Mouse (Mus musculus): ENCODE data around the gene Unkl. TPM values are rescaled to one million over a fixed set of nuclear protein-coding genes. Genes with fewer than 3 reads are reported as not detected.
"Not testable (repeated sequence)": the region's sequence is repeated elsewhere in the genome, so short reads cannot be mapped to it uniquely, and the experiment has no call there.

The Unkl gene
- polyA plus RNA-seq, 1 experiment from 2014 or later = 5.8 TPM

GRCm38 (mm10) chr17:25210680-25211466 is 22.7 kb downstream of the Unkl start:
- no peak overlapping the region for H3K4me3 ChIP-seq (ENCODE audit: low read depth, low read length)
- peaks cover 89% of the 10 kb centered on the region for H3K36me3 ChIP-seq (ENCODE audit: control insufficient read depth, insufficient read depth, low read length)
- no peaks in the 10 kb centered on the region for H3K27me3 ChIP-seq (replicated peaks; ENCODE audit: control insufficient read depth, insufficient read depth, low read length)
- no peak overlapping the region for H3K27ac ChIP-seq (replicated peaks; ENCODE audit: low read depth, low read length)
- ATAC-seq (ENCODE audit: low read depth) (no peak; the same call in 1 of the 2 replicates), DNase-seq (ENCODE audit: low spot score) (no peak)
- H3K4me2 ChIP-seq (ENCODE audit: low read depth, low read length) = no peak overlapping the region
- 81% methylated on average over 15 of the region's 15 CpGs for WGBS
- H3K4me1 ChIP-seq (ENCODE audit: control insufficient read depth, insufficient read depth, low read length) = no peaks in the 10 kb centered on the region
- H3K9ac ChIP-seq (ENCODE audit: low read depth, low read length) = no peak overlapping the region
- no peaks in the 10 kb centered on the region for H3K9me3 ChIP-seq (ENCODE audit: control insufficient read depth, low read length)

- no peak overlapping the region for H3K4me2 ChIP-seq (ENCODE audit: low read depth, low read length)
- H3K27ac ChIP-seq (replicated peaks; ENCODE audit: low read depth, low read length) = no peak overlapping the region
- ATAC-seq (ENCODE audit: low read depth) (no peak), DNase-seq (ENCODE audit: low spot score) (no peak)
- no peaks in the 10 kb centered on the region for H3K4me1 ChIP-seq (ENCODE audit: control insufficient read depth, insufficient read depth, low read length)
- no peak overlapping the region for H3K9ac ChIP-seq (ENCODE audit: low read depth, low read length)
- peaks cover 89% of the 10 kb centered on the region for H3K36me3 ChIP-seq (ENCODE audit: control insufficient read depth, insufficient read depth, low read length)
- no peak overlapping the region for H3K4me3 ChIP-seq (ENCODE audit: low read depth, low read length)
- 81% methylated on average over 4 of the region's 4 CpGs for WGBS
- H3K9me3 ChIP-seq (ENCODE audit: control insufficient read depth, low read length) = no peaks in the 10 kb centered on the region
- H3K27me3 ChIP-seq (replicated peaks; ENCODE audit: control insufficient read depth, insufficient read depth, low read length) = no peaks in the 10 kb centered on the region
Observed at GRCm38 (mm10) chr17:25211705-25212104, 23.5 kb downstream of the Unkl start.

- no peaks in the 10 kb centered on the region for H3K9me3 ChIP-seq (ENCODE audit: control insufficient read depth, low read length)
- no peak overlapping the region for H3K9ac ChIP-seq (ENCODE audit: low read depth, low read length)
- ATAC-seq (ENCODE audit: low read depth) = no peak
- H3K4me3 ChIP-seq (ENCODE audit: low read depth, low read length) = no peak overlapping the region
- no peak overlapping the region for H3K27ac ChIP-seq (replicated peaks; ENCODE audit: low read depth, low read length)
- no peak overlapping the region for H3K4me2 ChIP-seq (ENCODE audit: low read depth, low read length)
- no peaks in the 10 kb centered on the region for H3K27me3 ChIP-seq (replicated peaks; ENCODE audit: control insufficient read depth, insufficient read depth, low read length)
- no peaks in the 10 kb centered on the region for H3K4me1 ChIP-seq (ENCODE audit: control insufficient read depth, insufficient read depth, low read length)
- peaks cover 85% of the 10 kb centered on the region for H3K36me3 ChIP-seq (ENCODE audit: control insufficient read depth, insufficient read depth, low read length)
- DNase-seq (ENCODE audit: low spot score) = no peak
- WGBS = 82% methylated on average over 3 of the region's 3 CpGs
Observed at GRCm38 (mm10) chr17:25215431-25215830, 27.2 kb downstream of the Unkl start.

GRCm38 (mm10) chr17:25218967-25219366 is 30.8 kb downstream of the Unkl start:
- no peak for DNase-seq (ENCODE audit: low spot score)
- peaks cover 58% of the 10 kb centered on the region for H3K36me3 ChIP-seq (ENCODE audit: control insufficient read depth, insufficient read depth, low read length)
- no peak for ATAC-seq (ENCODE audit: low read depth)
- WGBS = 88% methylated on average over 9 of the region's 9 CpGs
- no peak overlapping the region for H3K27ac ChIP-seq (replicated peaks; ENCODE audit: low read depth, low read length)
- H3K4me3 ChIP-seq (ENCODE audit: low read depth, low read length) = no peak overlapping the region
- H3K9ac ChIP-seq (ENCODE audit: low read depth, low read length) = no peak overlapping the region
- peaks cover 10% of the 10 kb centered on the region for H3K4me1 ChIP-seq (ENCODE audit: control insufficient read depth, insufficient read depth, low read length)
- no peaks in the 10 kb centered on the region for H3K27me3 ChIP-seq (replicated peaks; ENCODE audit: control insufficient read depth, insufficient read depth, low read length)
- H3K4me2 ChIP-seq (ENCODE audit: low read depth, low read length) = no peak overlapping the region
- no peaks in the 10 kb centered on the region for H3K9me3 ChIP-seq (ENCODE audit: control insufficient read depth, low read length)

- no peaks in the 10 kb centered on the region for H3K9me3 ChIP-seq (ENCODE audit: control insufficient read depth, low read length)
- H3K9ac ChIP-seq (ENCODE audit: low read depth, low read length) = no peak overlapping the region
- H3K4me2 ChIP-seq (ENCODE audit: low read depth, low read length) = no peak overlapping the region
- peaks cover 10% of the 10 kb centered on the region for H3K4me1 ChIP-seq (ENCODE audit: control insufficient read depth, insufficient read depth, low read length)
- WGBS = 88% methylated on average over 15 of the region's 15 CpGs
- H3K36me3 ChIP-seq (ENCODE audit: control insufficient read depth, insufficient read depth, low read length) = peaks cover 53% of the 10 kb centered on the region
- H3K27me3 ChIP-seq (replicated peaks; ENCODE audit: control insufficient read depth, insufficient read depth, low read length) = no peaks in the 10 kb centered on the region
- no peak overlapping the region for H3K4me3 ChIP-seq (ENCODE audit: low read depth, low read length)
- ATAC-seq (ENCODE audit: low read depth) = no peak
- no peak overlapping the region for H3K27ac ChIP-seq (replicated peaks; ENCODE audit: low read depth, low read length)
- no peak for DNase-seq (ENCODE audit: low spot score)
Observed at GRCm38 (mm10) chr17:25219492-25220295, 31.5 kb downstream of the Unkl start.

- no peak overlapping the region for H3K4me2 ChIP-seq (ENCODE audit: low read depth, low read length)
- peaks cover 10% of the 10 kb centered on the region for H3K4me1 ChIP-seq (ENCODE audit: control insufficient read depth, insufficient read depth, low read length)
- H3K4me3 ChIP-seq (ENCODE audit: low read depth, low read length) = no peak overlapping the region
- DNase-seq (ENCODE audit: low spot score) (no peak), ATAC-seq (ENCODE audit: low read depth) (no peak)
- H3K9me3 ChIP-seq (ENCODE audit: control insufficient read depth, low read length) = no peaks in the 10 kb centered on the region
- H3K27ac ChIP-seq (replicated peaks; ENCODE audit: low read depth, low read length) = no peak overlapping the region
- H3K27me3 ChIP-seq (replicated peaks; ENCODE audit: control insufficient read depth, insufficient read depth, low read length) = no peaks in the 10 kb centered on the region
- no peak overlapping the region for H3K9ac ChIP-seq (ENCODE audit: low read depth, low read length)
- H3K36me3 ChIP-seq (ENCODE audit: control insufficient read depth, insufficient read depth, low read length) = peaks cover 45% of the 10 kb centered on the region
- WGBS = 57% methylated on average over 1 of the region's 1 CpGs
Observed at GRCm38 (mm10) chr17:25220746-25221145, 32.5 kb downstream of the Unkl start.

GRCm38 (mm10) chr17:25221821-25222503 is 33.8 kb downstream of the Unkl start:
- Histone ChIP-seq H3K4me3 (ENCODE audit: low read depth, low read length) (peak overlapping the region; percentile 39), H3K4me1 (ENCODE audit: control insufficient read depth, insufficient read depth, low read length) (peaks cover 10% of the 10 kb centered on the region), H3K4me2 (ENCODE audit: low read depth, low read length) (peak overlapping the region; percentile 78), H3K9me3 (ENCODE audit: control insufficient read depth, low read length) (no peaks in the 10 kb centered on the region), H3K27ac (replicated peaks; ENCODE audit: low read depth, low read length) (0 out of 2 replicates have a peak overlapping the region, but pooled peaks have one; percentile 21), H3K9ac (ENCODE audit: low read depth, low read length) (peak overlapping the region; percentile 60), H3K36me3 (ENCODE audit: control insufficient read depth, insufficient read depth, low read length) (peaks cover 46% of the 10 kb centered on the region), H3K27me3 (replicated peaks; ENCODE audit: control insufficient read depth, insufficient read depth, low read length) (no peaks in the 10 kb centered on the region)
- DNase-seq (ENCODE audit: low spot score) = peak; percentile 63
- WGBS = 4% methylated on average over 12 of the region's 30 CpGs
- ATAC-seq (ENCODE audit: low read depth) = peak; percentile 91

- peaks cover 47% of the 10 kb centered on the region for H3K36me3 ChIP-seq (ENCODE audit: control insufficient read depth, insufficient read depth, low read length)
- H3K4me1 ChIP-seq (ENCODE audit: control insufficient read depth, insufficient read depth, low read length); H3K27me3 ChIP-seq (replicated peaks; ENCODE audit: control insufficient read depth, insufficient read depth, low read length); H3K9me3 ChIP-seq (ENCODE audit: control insufficient read depth, low read length); H3K27ac ChIP-seq (replicated peaks; ENCODE audit: low read depth, low read length); DNase-seq (ENCODE audit: low spot score): not testable (repeated sequence)
- peak overlapping the region; percentile 78 for H3K4me2 ChIP-seq (ENCODE audit: low read depth, low read length)
- peak overlapping the region; percentile 39 for H3K4me3 ChIP-seq (ENCODE audit: low read depth, low read length)
- 11% methylated on average over 13 of the region's 28 CpGs for WGBS
- peak overlapping the region; percentile 42; the same call in 1 of the 2 replicates for H3K9ac ChIP-seq (ENCODE audit: low read depth, low read length)
- peak; percentile 87 for ATAC-seq (ENCODE audit: low read depth)
Observed at GRCm38 (mm10) chr17:25222504-25222940, 34.3 kb downstream of the Unkl start.
